Mouse (Mus musculus) mammary gland, adult 2 months (tissue): ENCODE data around the gene 1700016K19Rik. TPM values are rescaled to one million over a fixed set of nuclear protein-coding genes. Genes with fewer than 3 reads are reported as not detected.

ENCODE experiments used
- polyA plus RNA-seq: library from polyadenylated mRNA; depleted of rRNA; stranded (reverse); fragments of >200 nt; gene quantifications from 2 replicates; pipeline ENCODE4 v1.2.3, GENCODE M21; 2012; ENCODE audit warnings: low replicate concordance; rRNA removed

1700016K19Rik gene
- 0.30 TPM in 1 of 2 replicates, not detected in the other for polyA plus RNA-seq

GRCm38 (mm10) chr11:75999440-76000155 lies at the start of gene 1700016K19Rik:
Gene 1700016K19Rik, plus strand, starts transcription at chr11:75999912.

GRCm38 (mm10) chr11:76027139-76028071 lies 27.7 kb downstream of the 1700016K19Rik start, which contains the start of gene Rflnb:
Gene Rflnb, minus strand, starts transcription at chr11:76027782.

Other genes starting within 250 kb of the 1700016K19Rik start
- gene Doc2b, start 203.9 kb upstream of the 1700016K19Rik start, polyA plus RNA-seq: 1.1 and 1.7 TPM in 2 replicates
- 3.5 and 4.9 TPM in 2 replicates for gene Rph3al, start 61.5 kb upstream of the 1700016K19Rik start, polyA plus RNA-seq
- 36.8 and 53.5 TPM in 2 replicates for gene Rflnb, start 27.9 kb downstream of the 1700016K19Rik start, polyA plus RNA-seq
- 17.6 and 30.0 TPM in 2 replicates for gene Vps53, start 179.7 kb downstream of the 1700016K19Rik start, polyA plus RNA-seq
- gene Fam57a, start 179.8 kb downstream of the 1700016K19Rik start, polyA plus RNA-seq: 14.1 and 17.0 TPM in 2 replicates
- 0.38 and 0.68 TPM in 2 replicates for gene Dbil5, start 217.7 kb downstream of the 1700016K19Rik start, polyA plus RNA-seq
- 7.5 and 9.5 TPM in 2 replicates for gene Gemin4, start 217.8 kb downstream of the 1700016K19Rik start, polyA plus RNA-seq
- gene Mrm3, start 243.8 kb downstream of the 1700016K19Rik start, polyA plus RNA-seq: 6.5 and 8.0 TPM in 2 replicates
- gene Glod4, start 243.8 kb downstream of the 1700016K19Rik start, polyA plus RNA-seq: 4.1 and 9.6 TPM in 2 replicates